Mouse (Mus musculus) ES-Bruce4 (cell line): ENCODE results near the gene Tex14.

Experiments
- CTCF ChIP-seq: IDR thresholded peaks from one replicate; pipeline ENCODE4 v1.8.1; 2011; ENCODE audit warnings: low read depth, low read length
- EP300 ChIP-seq: IDR thresholded peaks from 2 replicates; pipeline ENCODE4 v1.6.1; 2011; ENCODE audit warnings: low read depth, low read length; ENCODE audit not compliant: insufficient read depth
- POLR2A ChIP-seq: IDR thresholded peaks from one replicate; pipeline ENCODE4 v1.8.1; 2011; ENCODE audit warnings: low read length; ENCODE audit not compliant: insufficient read depth

- TF ChIP-seq EP300: no peak
- TF ChIP-seq CTCF: no peak
- no peak for TF ChIP-seq POLR2A
These were observed 25.5 kb downstream of the Tex14 start for GRCm38 (mm10) chr11:87430374-87430773.
